Mouse (Mus musculus): ENCODE results near the gene Cacna2d3.

The Cacna2d3 gene

GRCm38 (mm10) chr14:29643217-29643616, 78.4 kb downstream of the Cacna2d3 start:
- DNase-seq (ENCODE audit: low read depth in 1 of 2, low spot score in 2 of 2): no peak

- DNase-seq (ENCODE audit: low read depth in 1 of 2, low spot score in 2 of 2): no peak
These were observed 82.4 kb downstream of the Cacna2d3 start for GRCm38 (mm10) chr14:29639266-29639665.

GRCm38 (mm10) chr14:29628213-29628612, 93.5 kb downstream of the Cacna2d3 start:
- DNase-seq (ENCODE audit: low read depth in 1 of 2, low spot score in 2 of 2): no peak

GRCm38 (mm10) chr14:29612436-29612835, 109.2 kb downstream of the Cacna2d3 start:
- no peak for DNase-seq (ENCODE audit: low read depth in 1 of 2, low spot score in 2 of 2)

DNA sequence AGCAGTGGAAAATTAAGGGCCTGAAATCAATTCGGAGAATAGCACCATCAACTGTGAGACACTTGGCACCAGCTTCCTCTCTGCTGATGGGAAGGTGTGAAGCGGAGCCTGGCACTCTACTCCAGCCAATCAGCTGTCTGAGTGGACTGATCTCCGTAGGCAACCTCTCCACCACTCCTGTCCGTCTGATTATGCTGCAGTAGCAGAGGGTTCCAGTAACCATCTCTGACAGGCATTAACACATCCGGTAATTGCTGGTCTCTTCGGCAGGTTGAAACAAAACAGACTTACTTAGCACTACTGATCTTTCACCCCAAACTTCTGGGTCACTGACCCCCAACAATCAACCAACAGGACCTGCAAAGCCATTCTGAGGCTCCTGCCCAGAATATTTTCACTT, 112.9 kb downstream of the Cacna2d3 start:
- DNase-seq (ENCODE audit: low read depth in 1 of 2, low spot score in 2 of 2): no peak

GRCm38 (mm10) chr14:29599428-29599827, 122.2 kb downstream of the Cacna2d3 start:
- no peak for DNase-seq (ENCODE audit: low read depth in 1 of 2, low spot score in 2 of 2)

DNA sequence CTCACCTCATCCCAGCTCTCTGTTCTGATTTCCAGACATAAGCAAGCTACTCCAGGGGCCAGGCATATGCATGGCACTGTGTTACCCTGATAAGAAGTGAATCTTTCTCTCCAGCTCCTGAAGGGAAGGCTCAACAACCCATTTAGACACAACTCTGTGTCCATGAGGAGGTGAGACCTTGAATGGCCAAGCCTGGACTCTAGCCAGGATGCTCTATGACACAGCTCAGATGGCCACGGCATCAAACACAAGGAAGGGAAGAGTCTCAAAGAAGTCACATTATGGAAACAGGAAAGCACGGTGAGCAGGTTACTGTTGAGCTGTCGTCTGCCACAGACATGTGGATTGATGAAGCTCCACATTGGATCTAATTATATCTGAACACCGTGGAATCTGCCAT, 128.8 kb downstream of the Cacna2d3 start:
- DNase-seq (ENCODE audit: low read depth in 1 of 2, low spot score in 2 of 2): no peak

- DNase-seq (ENCODE audit: low read depth in 1 of 2, low spot score in 2 of 2): no peak
These were observed 132.0 kb downstream of the Cacna2d3 start for GRCm38 (mm10) chr14:29589628-29590027.

- DNase-seq (ENCODE audit: low read depth in 1 of 2, low spot score in 2 of 2): no peak
These were observed 139.7 kb downstream of the Cacna2d3 start for GRCm38 (mm10) chr14:29581961-29582360.

GRCm38 (mm10) chr14:29577786-29578185, 143.9 kb downstream of the Cacna2d3 start:
- DNase-seq (ENCODE audit: low read depth in 1 of 2, low spot score in 2 of 2): no peak

DNA sequence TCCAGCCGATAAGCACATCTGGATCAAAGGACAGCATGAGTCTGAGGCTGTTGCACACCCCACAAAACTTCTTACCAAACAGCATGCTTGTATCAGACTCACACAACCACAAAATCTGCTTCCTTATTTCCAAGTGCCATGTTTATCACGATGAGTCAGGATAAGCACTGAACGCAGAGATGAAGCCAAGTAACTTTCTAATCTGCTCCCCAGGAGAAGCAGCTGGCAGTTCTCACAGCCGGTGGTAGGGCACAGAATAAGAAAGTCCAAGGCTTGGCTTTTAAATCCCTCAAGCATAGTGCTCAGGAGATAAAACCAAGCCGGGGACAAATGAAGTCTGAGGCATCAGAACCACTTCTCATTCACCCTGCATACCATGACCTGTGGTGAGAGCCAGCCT, 146.1 kb downstream of the Cacna2d3 start:
- DNase-seq (ENCODE audit: low read depth in 1 of 2, low spot score in 2 of 2): no peak

- DNase-seq (ENCODE audit: low read depth in 1 of 2, low spot score in 2 of 2): no peak
These were observed 159.0 kb downstream of the Cacna2d3 start for GRCm38 (mm10) chr14:29562704-29563103.

DNA sequence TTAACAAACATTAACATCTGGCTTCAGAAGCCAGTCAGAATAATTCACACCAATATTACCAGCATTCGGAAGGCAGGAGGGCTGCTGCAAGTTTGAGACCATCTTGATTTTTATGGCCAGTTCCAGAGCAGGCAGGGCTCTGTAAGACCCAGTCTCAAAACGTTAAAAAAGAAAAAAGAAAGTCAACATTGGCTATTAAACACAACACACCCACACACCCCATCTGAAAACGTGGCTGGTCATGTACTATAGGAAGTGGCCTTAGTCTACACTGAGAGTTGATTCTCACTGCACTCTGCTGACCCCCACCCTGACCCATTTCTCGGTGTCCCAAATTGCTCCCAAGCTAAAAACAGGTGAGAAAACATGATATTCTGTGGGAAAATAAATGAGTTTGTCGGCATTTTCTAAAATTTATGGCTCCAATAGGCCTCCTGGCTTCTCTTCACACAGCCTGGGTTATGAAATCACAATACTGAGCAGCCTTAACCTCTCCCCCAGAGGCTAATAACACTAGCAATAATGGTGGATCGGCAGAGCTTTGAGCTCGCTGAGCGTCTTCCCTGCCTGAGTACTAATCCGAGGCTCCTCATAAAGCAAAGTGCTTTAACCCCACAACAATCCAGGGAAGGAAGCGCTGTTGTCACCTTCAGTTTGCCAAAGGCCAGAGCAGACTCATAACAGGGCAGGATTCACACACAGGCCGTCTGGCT, 160.4 kb downstream of the Cacna2d3 start:
- no peak for DNase-seq (ENCODE audit: low read depth in 1 of 2, low spot score in 2 of 2)

DNA sequence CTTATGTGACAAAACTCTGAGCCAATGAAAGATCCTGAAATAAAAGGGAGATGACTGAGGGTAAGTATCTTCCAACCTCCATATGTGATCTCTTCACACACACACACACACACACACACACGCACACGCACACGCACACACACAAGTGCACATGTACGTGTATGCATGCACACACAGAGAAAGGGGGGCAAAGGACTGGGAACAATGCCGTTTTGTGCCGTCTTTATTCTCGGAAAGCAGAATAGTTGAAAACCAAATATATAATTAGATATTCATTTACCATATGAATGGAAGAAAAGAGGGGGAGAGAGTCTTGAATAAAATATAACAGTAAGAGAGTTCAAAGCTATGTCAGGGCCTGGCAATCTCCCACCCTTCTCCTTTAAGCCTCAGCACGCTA, 163.2 kb downstream of the Cacna2d3 start:
- DNase-seq (ENCODE audit: low read depth in 1 of 2, low spot score in 2 of 2): no peak

GRCm38 (mm10) chr14:29556152-29556551, 165.5 kb downstream of the Cacna2d3 start:
- no peak for DNase-seq (ENCODE audit: low read depth in 1 of 2, low spot score in 2 of 2)

- DNase-seq (ENCODE audit: low read depth in 1 of 2, low spot score in 2 of 2): no peak
These were observed 169.2 kb downstream of the Cacna2d3 start for GRCm38 (mm10) chr14:29552471-29552870.

GRCm38 (mm10) chr14:29548646-29549045, 173.0 kb downstream of the Cacna2d3 start:
- DNase-seq (ENCODE audit: low read depth in 1 of 2, low spot score in 2 of 2): no peak

- no peak for DNase-seq (ENCODE audit: low read depth in 1 of 2, low spot score in 2 of 2)
These were observed 191.1 kb downstream of the Cacna2d3 start for GRCm38 (mm10) chr14:29530516-29530915.

DNA sequence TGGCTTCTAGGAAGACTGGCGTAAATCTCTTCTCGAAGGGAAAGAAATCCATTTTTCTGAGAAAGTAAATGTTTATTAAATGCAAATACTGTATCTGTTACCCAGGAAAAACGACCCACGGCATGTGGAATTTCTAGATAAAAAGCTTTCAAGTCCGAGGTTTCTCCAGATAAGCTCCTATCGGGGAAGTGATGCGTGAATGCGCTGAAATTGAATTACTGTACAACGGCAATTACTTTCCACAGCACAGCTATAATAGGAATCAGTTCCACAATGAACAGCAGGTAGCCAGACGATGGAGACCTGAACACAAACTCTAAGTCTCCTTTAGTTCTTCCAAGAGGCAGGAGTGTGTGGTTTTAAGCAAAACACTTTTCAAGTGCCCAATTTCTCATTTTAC, 193.0 kb downstream of the Cacna2d3 start:
- no peak for DNase-seq (ENCODE audit: low read depth in 1 of 2, low spot score in 2 of 2)

DNA sequence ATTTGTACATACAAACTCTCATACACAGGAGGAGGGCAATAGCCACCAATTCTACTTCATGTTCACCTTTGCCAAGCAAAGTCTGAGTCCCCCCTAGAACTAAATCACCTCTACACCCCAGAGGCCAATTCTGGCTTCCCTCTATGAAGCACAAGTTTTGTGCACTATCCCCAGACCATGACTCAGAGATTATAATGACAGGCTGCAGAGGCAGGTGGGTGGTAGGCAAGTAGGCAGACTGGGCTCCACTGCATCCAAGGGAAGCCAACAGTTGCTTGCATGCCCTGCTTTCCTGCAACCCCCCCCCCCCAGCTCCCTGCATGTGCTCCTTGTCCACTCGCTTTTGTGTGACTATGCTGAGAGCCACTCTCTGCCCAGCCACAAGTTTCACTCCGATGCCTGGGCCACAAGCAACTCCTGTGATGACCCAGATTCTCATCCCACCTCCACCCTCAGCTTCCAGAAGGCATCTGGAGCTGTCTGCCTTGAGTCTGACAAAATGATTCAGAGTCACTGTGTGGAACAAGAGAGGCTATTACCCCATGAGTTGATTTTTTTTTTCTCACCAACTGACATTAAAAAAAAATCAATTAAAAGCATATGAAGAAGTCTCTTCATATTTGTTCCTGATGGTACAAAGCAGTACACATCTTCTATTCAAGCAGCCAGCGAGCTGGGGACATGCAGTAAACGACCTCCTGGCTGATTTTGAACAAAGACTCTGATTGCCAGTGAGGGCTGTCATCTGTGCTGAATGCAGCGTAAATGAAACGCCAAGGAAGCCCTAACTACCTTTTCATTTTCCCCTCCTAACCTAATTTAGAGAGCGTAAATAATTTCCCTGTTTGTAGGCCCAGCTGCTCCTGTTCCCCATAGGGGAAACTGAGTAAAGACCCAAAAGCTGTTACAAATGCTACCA, 201.7 kb downstream of the Cacna2d3 start:
- no peak for DNase-seq (ENCODE audit: low read depth in 1 of 2, low spot score in 2 of 2)

DNA sequence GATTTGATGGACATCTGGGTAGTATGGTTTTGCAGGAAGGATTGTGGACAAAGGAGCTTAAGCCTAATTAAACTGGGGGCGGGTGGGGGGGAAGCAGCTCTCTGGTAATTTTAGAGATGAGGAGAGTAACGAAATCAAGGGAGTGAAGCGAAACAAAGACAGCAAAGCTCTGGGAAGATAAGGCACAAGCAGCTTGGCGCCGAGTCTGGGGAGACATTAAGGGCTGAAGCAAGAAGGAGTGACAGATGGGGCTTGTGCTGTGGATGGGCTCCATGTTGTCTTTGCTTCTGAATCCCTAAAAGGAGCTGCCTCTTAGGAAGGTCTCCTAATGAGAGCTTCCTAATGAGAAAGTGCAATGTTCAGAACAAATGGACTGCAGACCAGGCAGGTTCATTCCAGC, 219.0 kb downstream of the Cacna2d3 start:
- DNase-seq (ENCODE audit: low read depth in 1 of 2, low spot score in 2 of 2): no peak

GRCm38 (mm10) chr14:29498546-29499290, 222.9 kb downstream of the Cacna2d3 start:
- no peak for DNase-seq (ENCODE audit: low read depth in 1 of 2, low spot score in 2 of 2)
